Mouse (Mus musculus): Measurements from ENCODE around the gene Ttc8. TPM values are rescaled to one million over a fixed set of nuclear protein-coding genes. Genes with fewer than 3 reads are reported as not detected.

Gene Ttc8
- total and polyA plus RNA-seq, 3 experiments, result not detected

DNA sequence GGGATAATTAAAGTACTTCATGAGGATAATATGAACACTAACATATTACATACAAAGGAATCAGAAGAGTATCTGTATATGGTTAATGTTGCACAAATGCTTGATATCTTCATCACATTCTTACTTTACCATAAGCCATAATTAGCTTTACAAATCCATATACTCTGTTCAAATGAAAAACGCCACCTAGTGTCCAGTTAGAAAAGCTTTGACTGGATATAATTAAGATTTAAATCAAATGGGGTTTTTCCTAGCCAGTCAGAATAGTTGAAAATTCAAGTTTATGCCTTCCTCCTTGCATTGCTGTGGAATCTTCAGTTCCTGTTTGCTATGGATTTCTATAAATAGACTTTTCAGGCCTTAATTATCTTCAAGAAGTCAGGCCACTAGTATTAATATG lies 35.9 kb upstream of the Ttc8 start:
- H3K9me3 ChIP-seq (replicated peaks; ENCODE audit: insufficient read depth, low read length), result no peaks in the 10 kb centered on the region
- no peak overlapping the region for H3K9ac ChIP-seq (ENCODE audit: control insufficient read depth, low read depth, low read length, poor library complexity, severe bottlenecking)
- no peaks in the 10 kb centered on the region for H3K79me2 ChIP-seq (ENCODE audit: control insufficient read depth, insufficient read depth, low read length, poor library complexity)
- H3K4me1 ChIP-seq (ENCODE audit: control insufficient read depth in 1 of 2, insufficient read depth in 2 of 2, low read length in 2 of 2), result no peaks in the 10 kb centered on the region
- DNase-seq (ENCODE audit: low read depth, low spot score), result peak; percentile 65
- no peak overlapping the region for H3K4me3 ChIP-seq (ENCODE audit: control insufficient read depth in 1 of 2, insufficient read depth in 1 of 2, low read depth in 2 of 2, low read length in 2 of 2)
- H3K36me3 ChIP-seq (ENCODE audit: control insufficient read depth in 1 of 2, insufficient read depth in 2 of 2, low read length in 2 of 2), result no peaks in the 10 kb centered on the region
- H3K27me3 ChIP-seq (ENCODE audit: control insufficient read depth in 1 of 2, insufficient read depth in 2 of 2, low read length in 2 of 2), result no peaks in the 10 kb centered on the region
- no peak overlapping the region for H3K27ac ChIP-seq (ENCODE audit: control insufficient read depth, low read depth, low read length)
- no peak for TF ChIP-seq MXI1 (IDR thresholded peaks at IDR 0.05; ENCODE audit: low read depth, low read length)
- TF ChIP-seq MYC (IDR thresholded peaks at IDR 0.05; ENCODE audit: low read depth, low read length), result no peak
- TF ChIP-seq CTCF (IDR thresholded peaks at IDR 0.05 in 2 of 3, conservative IDR thresholded peaks at IDR 0.05 in 1 of 3; ENCODE audit: control insufficient read depth in 1 of 3, insufficient read depth in 1 of 3, low read depth in 2 of 3, low read length in 3 of 3, poor library complexity in 1 of 3, severe bottlenecking in 1 of 3), result peak in 2 of 3 experiments; percentile 27 to 69; a peak in 3 of 6 replicates
- TF ChIP-seq HCFC1 (IDR thresholded peaks at IDR 0.05; ENCODE audit: low read depth, low read length), result no peak
- no peak for TF ChIP-seq USF1 (IDR thresholded peaks at IDR 0.05; ENCODE audit: low read depth, low read length)
- no peak for TF ChIP-seq TAL1 (IDR thresholded peaks at IDR 0.05; ENCODE audit: low read length)
- no peak for TF ChIP-seq EP300 (IDR thresholded peaks at IDR 0.05; ENCODE audit: low read depth in 1 of 2, low read length in 2 of 2)
- no peak for TF ChIP-seq POLR2AphosphoS5 (IDR thresholded peaks at IDR 0.05; ENCODE audit: borderline replicate concordance, low read depth, low read length)
- TF ChIP-seq RAD21 (IDR thresholded peaks at IDR 0.05; ENCODE audit: low read depth, low read length), result peak; percentile 55
- peak; percentile 72 for TF ChIP-seq SMC3 (IDR thresholded peaks at IDR 0.05; ENCODE audit: low read depth, low read length)

DNA sequence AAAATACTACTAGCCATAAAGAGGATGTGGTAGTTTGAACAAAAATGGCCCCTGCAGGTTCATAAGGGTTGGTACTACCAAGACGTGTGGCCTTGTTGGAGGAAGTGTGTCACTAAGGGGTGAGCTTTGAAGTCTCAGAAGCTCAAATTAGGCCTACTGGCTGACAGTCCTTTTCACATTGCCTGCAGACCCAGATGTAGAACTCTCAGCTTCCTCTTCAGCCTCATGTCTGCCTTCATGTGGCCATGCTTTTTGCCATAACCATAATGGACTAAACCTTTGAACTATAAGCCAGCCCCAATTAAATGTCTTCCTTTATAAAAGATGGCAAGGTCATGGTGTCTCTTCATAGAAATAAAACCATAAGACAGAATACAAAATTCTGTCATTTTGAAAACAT lies 23.6 kb upstream of the Ttc8 start:
- Histone ChIP-seq H3K4me1 (ENCODE audit: control insufficient read depth in 1 of 2, insufficient read depth in 2 of 2, low read length in 2 of 2) (peaks cover 0 to 5% of the 10 kb centered on the region in 2 experiments; a peak in 1 of 4 replicates), H3K27ac (ENCODE audit: control insufficient read depth, low read depth, low read length) (no peak overlapping the region), H3K79me2 (ENCODE audit: control insufficient read depth, insufficient read depth, low read length, poor library complexity) (no peaks in the 10 kb centered on the region; the same call in none of the 2 replicates), H3K36me3 (ENCODE audit: control insufficient read depth in 1 of 2, insufficient read depth in 2 of 2, low read length in 2 of 2) (peaks cover 0 to 3% of the 10 kb centered on the region in 2 experiments; a peak in 1 of 4 replicates), H3K4me3 (ENCODE audit: control insufficient read depth in 1 of 2, insufficient read depth in 1 of 2, low read depth in 2 of 2, low read length in 2 of 2) (no peak overlapping the region), H3K9ac (ENCODE audit: control insufficient read depth, low read depth, low read length, poor library complexity, severe bottlenecking) (no peak overlapping the region), H3K27me3 (ENCODE audit: control insufficient read depth in 1 of 2, insufficient read depth in 2 of 2, low read length in 2 of 2) (no peaks in the 10 kb centered on the region), H3K9me3 (replicated peaks; ENCODE audit: insufficient read depth, low read length) (no peaks in the 10 kb centered on the region)
- DNase-seq (ENCODE audit: low read depth, low spot score), result no peak
- TF ChIP-seq GABPA (IDR thresholded peaks at IDR 0.05; ENCODE audit: low read depth, low read length) (no peak), CTCF (IDR thresholded peaks at IDR 0.05 in 2 of 3, conservative IDR thresholded peaks at IDR 0.05 in 1 of 3; ENCODE audit: control insufficient read depth in 1 of 3, insufficient read depth in 1 of 3, low read depth in 2 of 3, low read length in 3 of 3, poor library complexity in 1 of 3, severe bottlenecking in 1 of 3) (no peak), HCFC1 (IDR thresholded peaks at IDR 0.05; ENCODE audit: low read depth, low read length) (no peak), RAD21 (IDR thresholded peaks at IDR 0.05; ENCODE audit: low read depth, low read length) (no peak), MAZ (IDR thresholded peaks at IDR 0.05; ENCODE audit: low read depth, low read length) (no peak), ZNF384 (IDR thresholded peaks at IDR 0.05; ENCODE audit: low read depth, low read length) (no peak), EP300 (IDR thresholded peaks at IDR 0.05; ENCODE audit: low read depth in 1 of 2, low read length in 2 of 2) (no peak), TBP (IDR thresholded peaks at IDR 0.05; ENCODE audit: low read depth, low read length) (no peak), JUND (IDR thresholded peaks at IDR 0.05; ENCODE audit: low read depth, low read length) (no peak)

Measured in MEL (cell line).